Mouse (Mus musculus) hindbrain, embryonic 12.5 days (tissue): Measurements from ENCODE around the gene BC107364. TPM values are rescaled to one million over a fixed set of nuclear protein-coding genes. Genes with fewer than 3 reads are reported as not detected.
"Not testable (repeated sequence)": the region's sequence is repeated elsewhere in the genome, so short reads cannot be mapped to it uniquely, and the experiment has no call there.

Source experiments
- ATAC-seq: fragments of 200-750 bp; cut with Nextera tagmentation; 2 replicates; pipeline ENCODE4 v1.8.0; 2017; ENCODE audit warnings: moderate TSS enrichment; ENCODE audit not compliant: low FRiP score
- H3K27ac ChIP-seq: fragments of 300-500 bp; sonication (generic); 2 replicates; pipeline ENCODE4 v1.5.1; 2016; ENCODE audit warnings: mild to moderate bottlenecking
- H3K27me3 ChIP-seq: fragments of 300-500 bp; sonication (generic); 2 replicates; pipeline ENCODE4 v1.6.1; 2016; ENCODE audit warnings: mild to moderate bottlenecking
- H3K36me3 ChIP-seq: fragments of 300-500 bp; sonication (generic); 2 replicates; pipeline ENCODE4 v1.6.1; 2016; ENCODE audit warnings: mild to moderate bottlenecking
- H3K4me1 ChIP-seq: fragments of 300-500 bp; sonication (generic); 2 replicates; pipeline ENCODE4 v1.6.1; 2016
- H3K4me2 ChIP-seq: fragments of 300-500 bp; sonication (generic); replicated peaks from 2 replicates; pipeline ENCODE4 v1.6.1; 2016; ENCODE audit warnings: mild to moderate bottlenecking
- H3K4me3 ChIP-seq: fragments of 300-500 bp; sonication (generic); 2 replicates; pipeline ENCODE4 v1.5.1; 2016; ENCODE audit warnings: mild to moderate bottlenecking
- H3K9ac ChIP-seq: fragments of 300-500 bp; sonication (generic); 2 replicates; pipeline ENCODE4 v1.6.1; 2016; ENCODE audit warnings: mild to moderate bottlenecking, moderate library complexity
- H3K9me3 ChIP-seq: fragments of 300-500 bp; sonication (generic); replicated peaks from 2 replicates; pipeline ENCODE4 v1.6.1; 2016; ENCODE audit warnings: mild to moderate bottlenecking
- WGBS: fragments of 180-500 bp; shearing (Covaris S2); methylation state at CpG from one replicate; pipeline ENCODE4 v1.1.7; 2016; 5-methylcytosine and 5-hydroxymethylcytosine counted together
- polyA plus RNA-seq: library from polyadenylated mRNA; unstranded; fragments of >200 nt; fragmentation: Nextera tagmentation; extraction: Ambion mirVana; gene quantifications from 2 replicates; pipeline ENCODE4 v1.2.1, GENCODE M21; 2016

BC107364 gene
- polyA plus RNA-seq, 1 experiment from 2014 or later = not detected

GRCm38 (mm10) chr3:96429819-96430132 lies 22.3 kb downstream of the BC107364 start:
- H3K27me3 ChIP-seq = peaks cover 35% of the 10 kb centered on the region
- ATAC-seq = no peak
- WGBS = 68% methylated on average over 4 of the region's 4 CpGs
- no peaks in the 10 kb centered on the region for H3K36me3 ChIP-seq
- no peak overlapping the region for H3K27ac ChIP-seq
- H3K9me3 ChIP-seq = no peaks in the 10 kb centered on the region
- no peak overlapping the region for H3K4me2 ChIP-seq
- H3K4me3 ChIP-seq = no peak overlapping the region
- H3K4me1 ChIP-seq = no peaks in the 10 kb centered on the region
- H3K9ac ChIP-seq = no peak overlapping the region

GRCm38 (mm10) chr3:96428941-96429818 lies 22.9 kb downstream of the BC107364 start:
- Histone ChIP-seq H3K4me1 (no peaks in the 10 kb centered on the region), H3K9ac (no peak overlapping the region), H3K27ac (no peak overlapping the region), H3K4me2 (no peak overlapping the region), H3K27me3 (peaks cover 30% of the 10 kb centered on the region), H3K4me3 (no peak overlapping the region), H3K9me3 (no peaks in the 10 kb centered on the region), H3K36me3 (no peaks in the 10 kb centered on the region)
- no peak for ATAC-seq
- WGBS = 85% methylated on average over 13 of the region's 13 CpGs

GRCm38 (mm10) chr3:96427761-96428462 lies 24.2 kb downstream of the BC107364 start:
- no peak for ATAC-seq

GRCm38 (mm10) chr3:96427311-96427710 lies 24.8 kb downstream of the BC107364 start:
- Histone ChIP-seq H3K4me1 (no peaks in the 10 kb centered on the region), H3K36me3 (no peaks in the 10 kb centered on the region), H3K9ac (no peak overlapping the region), H3K4me3 (no peak overlapping the region), H3K4me2 (no peak overlapping the region; the same call in 1 of the 2 replicates), H3K27me3 (peaks cover 18% of the 10 kb centered on the region), H3K27ac (no peak overlapping the region), H3K9me3 (no peaks in the 10 kb centered on the region)
- no peak for ATAC-seq
- 15% methylated on average over 4 of the region's 4 CpGs for WGBS

More at GRCm38 (mm10) chr3:96427761-96428462, 24.2 kb downstream of the BC107364 start:
- Histone ChIP-seq H3K27ac (no peak overlapping the region), H3K9ac (no peak overlapping the region), H3K27me3 (peaks cover 20% of the 10 kb centered on the region), H3K36me3 (no peaks in the 10 kb centered on the region), H3K4me1 (no peaks in the 10 kb centered on the region), H3K4me3 (no peak overlapping the region), H3K9me3 (no peaks in the 10 kb centered on the region), H3K4me2 (no peak overlapping the region)
- 9% methylated on average over 16 of the region's 16 CpGs for WGBS

GRCm38 (mm10) chr3:96426268-96426667 lies 25.8 kb downstream of the BC107364 start:
- Histone ChIP-seq H3K27me3 (peaks cover 17% of the 10 kb centered on the region), H3K9ac (no peak overlapping the region), H3K36me3 (no peaks in the 10 kb centered on the region), H3K4me2 (no peak overlapping the region), H3K4me3 (no peak overlapping the region), H3K27ac (no peak overlapping the region), H3K9me3 (no peaks in the 10 kb centered on the region), H3K4me1 (no peaks in the 10 kb centered on the region)
- WGBS = 74% methylated on average over 4 of the region's 4 CpGs
- ATAC-seq = no peak

GRCm38 (mm10) chr3:96424447-96424846 lies 27.7 kb downstream of the BC107364 start:
- not testable (repeated sequence) for H3K27ac ChIP-seq, ATAC-seq, H3K4me1 ChIP-seq, H3K9ac ChIP-seq, H3K4me3 ChIP-seq, H3K4me2 ChIP-seq, H3K9me3 ChIP-seq, H3K36me3 ChIP-seq
- peaks cover 17% of the 10 kb centered on the region for H3K27me3 ChIP-seq
- 17% methylated on average over 4 of the region's 4 CpGs for WGBS

GRCm38 (mm10) chr3:96423889-96424288 lies 28.2 kb downstream of the BC107364 start:
- Histone ChIP-seq H3K36me3 (no peaks in the 10 kb centered on the region), H3K4me2 (no peak overlapping the region), H3K9ac (no peak overlapping the region), H3K9me3 (no peaks in the 10 kb centered on the region), H3K27ac (no peak overlapping the region), H3K4me3 (no peak overlapping the region), H3K27me3 (peaks cover 17% of the 10 kb centered on the region), H3K4me1 (no peaks in the 10 kb centered on the region)
- no peak for ATAC-seq
- 16% methylated on average over 9 of the region's 9 CpGs for WGBS

GRCm38 (mm10) chr3:96420796-96421195 lies 31.3 kb downstream of the BC107364 start:
- Histone ChIP-seq H3K9ac (no peak overlapping the region), H3K4me2 (no peak overlapping the region), H3K27me3 (peaks cover 13% of the 10 kb centered on the region), H3K4me1 (no peaks in the 10 kb centered on the region), H3K27ac (no peak overlapping the region), H3K9me3 (no peaks in the 10 kb centered on the region), H3K36me3 (no peaks in the 10 kb centered on the region), H3K4me3 (no peak overlapping the region)
- no peak for ATAC-seq
- WGBS = 52% methylated on average over 3 of the region's 3 CpGs

GRCm38 (mm10) chr3:96418902-96419301 lies 33.2 kb downstream of the BC107364 start:
- H3K4me2 ChIP-seq, H3K27ac ChIP-seq, H3K4me3 ChIP-seq, H3K9ac ChIP-seq, H3K9me3 ChIP-seq, H3K27me3 ChIP-seq, H3K4me1 ChIP-seq, ATAC-seq, H3K36me3 ChIP-seq: not testable (repeated sequence)
- 67% methylated on average over 5 of the region's 5 CpGs for WGBS

GRCm38 (mm10) chr3:96417850-96418815 lies 34.0 kb downstream of the BC107364 start:
- no peaks in the 10 kb centered on the region for H3K36me3 ChIP-seq
- H3K4me2 ChIP-seq = no peak overlapping the region
- no peak for ATAC-seq
- no peaks in the 10 kb centered on the region for H3K9me3 ChIP-seq
- H3K27me3 ChIP-seq = peaks cover 7% of the 10 kb centered on the region
- WGBS = 73% methylated on average over 7 of the region's 7 CpGs
- H3K4me3 ChIP-seq = no peak overlapping the region
- H3K27ac ChIP-seq = no peak overlapping the region
- no peak overlapping the region for H3K9ac ChIP-seq
- no peaks in the 10 kb centered on the region for H3K4me1 ChIP-seq

- Histone ChIP-seq H3K36me3 (no peaks in the 10 kb centered on the region), H3K9ac (no peak overlapping the region), H3K4me2 (no peak overlapping the region), H3K27me3 (peaks cover 1% of the 10 kb centered on the region; the same call in 1 of the 2 replicates), H3K9me3 (no peaks in the 10 kb centered on the region), H3K27ac (no peak overlapping the region), H3K4me1 (no peaks in the 10 kb centered on the region), H3K4me3 (no peak overlapping the region)
- ATAC-seq = no peak
- WGBS = 95% methylated on average over 6 of the region's 6 CpGs
These were observed 35.5 kb downstream of the BC107364 start for GRCm38 (mm10) chr3:96416595-96416994.

GRCm38 (mm10) chr3:96416056-96416455 lies 36.0 kb downstream of the BC107364 start:
- no peak for ATAC-seq
- Histone ChIP-seq H3K9me3 (no peaks in the 10 kb centered on the region), H3K27ac (no peak overlapping the region)

More at GRCm38 (mm10) chr3:96416056-96416455, 36.0 kb downstream of the BC107364 start:
- WGBS = 90% methylated on average over 2 of the region's 2 CpGs
- no peak overlapping the region for H3K4me3 ChIP-seq
- H3K4me2 ChIP-seq = no peak overlapping the region
- H3K9ac ChIP-seq = no peak overlapping the region
- H3K4me1 ChIP-seq = no peaks in the 10 kb centered on the region
- H3K27me3 ChIP-seq = peaks cover 6% of the 10 kb centered on the region
- no peaks in the 10 kb centered on the region for H3K36me3 ChIP-seq
